Mouse (Mus musculus) midbrain, embryonic 14.5 days (tissue): ENCODE data around the gene Zfp882. TPM values are rescaled to one million over a fixed set of nuclear protein-coding genes. Genes with fewer than 3 reads are reported as not detected.
A peak's percentile ranks its signal among the peaks of the same experiment; 100 is the strongest.
"Not testable (repeated sequence)": the region's sequence is repeated elsewhere in the genome, so short reads cannot be mapped to it uniquely, and the experiment has no call there.

Experiments
- ATAC-seq: fragments of 200-750 bp; cut with Nextera tagmentation; 2 replicates; pipeline ENCODE4 v1.8.0; 2017; ENCODE audit warnings: moderate number of reproducible peaks, moderate library complexity; ENCODE audit not compliant: low FRiP score, low TSS enrichment
- DNase-seq: peaks from one replicate; pipeline ENCODE4 v3.0.0-alpha.2; 2015
- H3K27ac ChIP-seq: fragments of 300-500 bp; sonication (generic); replicated peaks from 2 replicates; pipeline ENCODE4 v1.5.1; 2014; ENCODE audit warnings: mild to moderate bottlenecking, low read depth, low read length, moderate library complexity
- H3K27me3 ChIP-seq: fragments of 300-500 bp; sonication (generic); 2 replicates; pipeline ENCODE4 v1.6.1; 2014; ENCODE audit warnings: low read length, control low read depth, mixed read lengths; ENCODE audit not compliant: control insufficient read depth, insufficient read depth
- H3K36me3 ChIP-seq: fragments of 300-500 bp; sonication (generic); 2 replicates; pipeline ENCODE4 v1.6.1; 2014; ENCODE audit warnings: low read length, control low read depth; ENCODE audit not compliant: control insufficient read depth, insufficient read depth
- H3K4me1 ChIP-seq: fragments of 300-500 bp; sonication (generic); 2 replicates; pipeline ENCODE4 v1.6.1; 2014; ENCODE audit warnings: mild to moderate bottlenecking, antibody characterized with exemption, low read length, control low read depth; ENCODE audit not compliant: control insufficient read depth, insufficient read depth
- H3K4me2 ChIP-seq: fragments of 300-500 bp; sonication (generic); 2 replicates; pipeline ENCODE4 v1.6.1; 2014; ENCODE audit warnings: mild to moderate bottlenecking, low read length, moderate library complexity
- H3K4me3 ChIP-seq: fragments of 300-500 bp; sonication (generic); replicated peaks from 2 replicates; pipeline ENCODE4 v1.5.1; 2014; ENCODE audit warnings: low read depth, low read length
- H3K9ac ChIP-seq: fragments of 300-500 bp; sonication (generic); replicated peaks from 2 replicates; pipeline ENCODE4 v1.6.1; 2014; ENCODE audit warnings: mild to moderate bottlenecking, low read length, moderate library complexity
- H3K9me3 ChIP-seq: fragments of 300-500 bp; sonication (generic); 2 replicates; pipeline ENCODE4 v1.6.1; 2016; ENCODE audit warnings: low read length, control low read depth, mixed read lengths; ENCODE audit not compliant: control insufficient read depth
- whole genome bisulfite sequencing: fragments of 180-500 bp; shearing (Covaris S2); extraction: QIAGEN DNeasy Blood & Tissue Kit; methylation state at CpG from one replicate; pipeline ENCODE4 v1.1.7; 2014; 5-methylcytosine and 5-hydroxymethylcytosine counted together
- polyA plus RNA-seq: library from polyadenylated mRNA; unstranded; fragments of >200 nt; fragmentation: Nextera tagmentation; extraction: Ambion mirVana; gene quantifications from 2 replicates; pipeline ENCODE4 v1.2.1, GENCODE M21; 2014

Zfp882 gene
- polyA plus RNA-seq = 18.8 and 19.4 TPM in 2 replicates

GRCm38 (mm10) chr8:71908309-71909261 is at the start of gene Zfp882, which contains the start of gene Zfp617:
Zfp882 (plus strand) TSS chr8:71908608.
Zfp617 (plus strand) TSS chr8:71908635.
- 5% methylated on average over 47 of the region's 47 CpGs for WGBS
- peak within 1 kb of the TSS; percentile 100 for H3K27ac ChIP-seq
- peaks cover 3% of the 10 kb centered on the region; the same call in 1 of the 2 replicates for H3K4me1 ChIP-seq
- DNase-seq = peak; percentile 93
- H3K27me3 ChIP-seq = no peaks in the 10 kb centered on the region
- peaks cover 3% of the 10 kb centered on the region; the same call in 1 of the 2 replicates for H3K36me3 ChIP-seq
- peak within 1 kb of the TSS; percentile 58 for H3K4me2 ChIP-seq
- peak within 1 kb of the TSS; percentile 96 for H3K9ac ChIP-seq
- H3K9me3 ChIP-seq = no peaks in the 10 kb centered on the region
- peak; percentile 94 for ATAC-seq
- peak within 1 kb of the TSS; percentile 73 for H3K4me3 ChIP-seq

DNA sequence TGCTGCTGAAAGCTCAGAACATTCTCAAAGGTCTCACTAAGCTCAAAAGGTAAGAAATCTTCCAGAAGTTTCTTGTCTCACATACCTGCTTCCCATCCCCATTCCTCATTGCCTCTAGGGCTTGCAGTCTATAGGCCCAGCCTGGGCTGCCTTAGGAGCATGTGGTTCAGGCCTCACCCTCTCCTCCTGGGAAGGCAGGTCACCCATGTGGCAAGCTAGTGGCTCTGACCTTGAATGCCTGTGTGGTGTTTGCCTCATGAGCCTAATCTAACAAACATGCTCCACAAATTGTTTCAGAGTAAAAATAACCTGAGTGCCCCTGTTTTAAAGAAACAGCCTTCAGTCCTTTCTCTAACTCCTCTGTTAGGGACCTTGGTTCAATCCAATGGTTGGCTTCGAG is 46.9 kb upstream of the Zfp882 start:
- not testable (repeated sequence) for H3K27ac ChIP-seq, H3K4me3 ChIP-seq, H3K36me3 ChIP-seq, ATAC-seq, H3K27me3 ChIP-seq, H3K4me2 ChIP-seq, H3K9ac ChIP-seq, DNase-seq, H3K4me1 ChIP-seq, H3K9me3 ChIP-seq
- WGBS = 76% methylated on average over 1 of the region's 1 CpGs

DNA sequence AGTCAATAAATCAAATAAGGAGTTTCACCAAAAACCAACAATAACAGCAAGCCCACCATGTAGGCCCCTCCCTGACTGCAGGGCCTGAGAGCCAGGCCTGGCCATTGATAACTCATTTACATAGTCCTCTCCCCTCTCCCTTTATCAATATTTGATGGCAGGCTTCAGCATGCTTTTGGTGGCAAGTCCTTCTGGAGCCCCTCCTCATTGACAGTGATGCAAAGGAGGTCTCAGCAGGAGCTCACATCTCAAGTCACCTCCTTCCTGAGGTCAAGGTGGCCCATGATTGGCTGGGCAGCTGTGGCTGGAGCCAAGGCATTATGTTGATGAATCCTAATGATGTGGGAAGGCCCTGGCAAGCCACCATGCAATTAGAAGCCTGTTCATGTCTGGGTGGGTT is 46.4 kb upstream of the Zfp882 start:
- not testable (repeated sequence) for H3K27me3 ChIP-seq, H3K4me3 ChIP-seq, H3K36me3 ChIP-seq, H3K9me3 ChIP-seq, ATAC-seq, H3K4me2 ChIP-seq, H3K27ac ChIP-seq, H3K4me1 ChIP-seq, DNase-seq, H3K9ac ChIP-seq

- Histone ChIP-seq H3K27me3 (no peaks in the 10 kb centered on the region), H3K27ac (peak within 1 kb of the TSS; percentile 84), H3K4me1 (peaks cover 7% of the 10 kb centered on the region; the same call in 1 of the 2 replicates), H3K4me3 (peak within 1 kb of the TSS; percentile 75), H3K9me3 (peaks cover 18% of the 10 kb centered on the region), H3K9ac (peak within 1 kb of the TSS; percentile 93), H3K36me3 (peaks cover 15% of the 10 kb centered on the region; the same call in 1 of the 2 replicates), H3K4me2 (peak within 1 kb of the TSS; percentile 93)
- DNase-seq (peak; percentile 77), ATAC-seq (peak; percentile 84)
- 5% methylated on average over 44 of the region's 45 CpGs for WGBS
Observed at GRCm38 (mm10) chr8:71881618-71882274, 26.7 kb upstream of the Zfp882 start, which contains the start of gene Zfp709. Zfp709 (plus strand) TSS chr8:71882019.

- not testable (repeated sequence) for ATAC-seq, H3K9me3 ChIP-seq, H3K36me3 ChIP-seq, H3K27ac ChIP-seq, H3K4me1 ChIP-seq, DNase-seq, H3K27me3 ChIP-seq, H3K4me3 ChIP-seq, H3K4me2 ChIP-seq, H3K9ac ChIP-seq
- WGBS = 36% methylated on average over 11 of the region's 11 CpGs
Observed at GRCm38 (mm10) chr8:71900666-71901065, 7.7 kb upstream of the Zfp882 start.

GRCm38 (mm10) chr8:71903084-71903483 is 5.3 kb upstream of the Zfp882 start:
- not testable (repeated sequence) for H3K9ac ChIP-seq

GRCm38 (mm10) chr8:71906809-71907208 is 1.6 kb upstream of the Zfp882 start:
- H3K4me3 ChIP-seq = no peak overlapping the region
- no peak overlapping the region for H3K27ac ChIP-seq
- H3K4me1 ChIP-seq = peaks cover 3% of the 10 kb centered on the region; the same call in 1 of the 2 replicates
- no peak overlapping the region for H3K4me2 ChIP-seq
- no peaks in the 10 kb centered on the region for H3K9me3 ChIP-seq
- ATAC-seq = no peak
- no peaks in the 10 kb centered on the region for H3K27me3 ChIP-seq
- no peak overlapping the region for H3K9ac ChIP-seq
- no peak for DNase-seq
- no peaks in the 10 kb centered on the region for H3K36me3 ChIP-seq
- 97% methylated on average over 1 of the region's 1 CpGs for WGBS

More at GRCm38 (mm10) chr8:71903084-71903483, 5.3 kb upstream of the Zfp882 start:
- not testable (repeated sequence) for DNase-seq, ATAC-seq, H3K27me3 ChIP-seq, H3K4me2 ChIP-seq, H3K4me3 ChIP-seq, H3K36me3 ChIP-seq, H3K9me3 ChIP-seq, H3K27ac ChIP-seq, H3K4me1 ChIP-seq
- WGBS = 76% methylated on average over 1 of the region's 1 CpGs

GRCm38 (mm10) chr8:71907798-71908257 is 580 bp upstream of the Zfp882 start:
- WGBS = 97% methylated on average over 5 of the region's 5 CpGs
- DNase-seq = no peak
- peak overlapping the region; percentile 96 for H3K9ac ChIP-seq

More at GRCm38 (mm10) chr8:71907798-71908257, 580 bp upstream of the Zfp882 start:
- H3K4me3 ChIP-seq = peak overlapping the region; percentile 73
- H3K36me3 ChIP-seq = no peaks in the 10 kb centered on the region
- peak overlapping the region; percentile 100 for H3K27ac ChIP-seq
- no peaks in the 10 kb centered on the region for H3K27me3 ChIP-seq
- H3K4me2 ChIP-seq = peak overlapping the region; percentile 58
- no peaks in the 10 kb centered on the region for H3K9me3 ChIP-seq
- ATAC-seq = no peak
- H3K4me1 ChIP-seq = peaks cover 3% of the 10 kb centered on the region; the same call in 1 of the 2 replicates
